Mouse (Mus musculus) central nervous system, embryonic 14 days (tissue): ENCODE measurements around the gene Taf8. TPM values are rescaled to one million over a fixed set of nuclear protein-coding genes. Genes with fewer than 3 reads are reported as not detected.

Experiments used
- polyA plus RNA-seq: library from polyadenylated mRNA; depleted of rRNA; stranded (reverse); fragments of >200 nt; gene quantifications from 2 replicates; pipeline ENCODE4 v1.2.3, GENCODE M21; 2012; rRNA removed

Gene Taf8
- 42.1 and 43.3 TPM in 2 replicates for polyA plus RNA-seq

GRCm38 (mm10) chr17:47501946-47502706 lies at the start of gene Taf8:
Gene Taf8 (minus strand): TSS chr17:47502292.

GRCm38 (mm10) chr17:47504941-47505346 lies 2.9 kb upstream of the Taf8 start, which contains the start of gene Ccnd3:
Gene Ccnd3 (plus strand): TSS chr17:47505051.

GRCm38 (mm10) chr17:47436907-47437547 lies 65.1 kb downstream of the Taf8 start, which contains the start of gene 1700001C19Rik:
Gene 1700001C19Rik (minus strand): TSS chr17:47437376.

GRCm38 (mm10) chr17:47436156-47436906 lies 65.8 kb downstream of the Taf8 start, which contains the start of gene AI661453:
Gene AI661453 (plus strand): TSS chr17:47436615.

Other genes with a start within 250 kb of the Taf8 start
- gene Mrps10, start 133.4 kb downstream of the Taf8 start, polyA plus RNA-seq: 52.0 and 55.7 TPM in 2 replicates
- gene Guca1b, start 116.9 kb downstream of the Taf8 start, polyA plus RNA-seq: 0.91 and 1.2 TPM in 2 replicates
- 0.80 and 1.3 TPM in 2 replicates for gene Guca1a, start 101.7 kb downstream of the Taf8 start, polyA plus RNA-seq
- gene AI661453, start 65.7 kb downstream of the Taf8 start, polyA plus RNA-seq: 0.53 and 0.76 TPM in 2 replicates
- gene 1700001C19Rik, start 64.9 kb downstream of the Taf8 start, polyA plus RNA-seq: 0.35 and 0.39 TPM in 2 replicates
- 70.8 and 130 TPM in 2 replicates for gene Ccnd3, start 2.8 kb upstream of the Taf8 start, polyA plus RNA-seq
- 26.6 and 27.5 TPM in 2 replicates for gene Bysl, start 109.2 kb upstream of the Taf8 start, polyA plus RNA-seq
- gene Med20, start 109.3 kb upstream of the Taf8 start, polyA plus RNA-seq: 52.6 and 55.4 TPM in 2 replicates
- 2.2 and 2.3 TPM in 2 replicates for gene Gm20517, start 109.3 kb upstream of the Taf8 start, polyA plus RNA-seq
- 29.8 and 33.7 TPM in 2 replicates for gene Usp49, start 128.4 kb upstream of the Taf8 start, polyA plus RNA-seq
- gene Tomm6, start 186.1 kb upstream of the Taf8 start, polyA plus RNA-seq: 83.6 and 105 TPM in 2 replicates
- gene Frs3, start 186.7 kb upstream of the Taf8 start, polyA plus RNA-seq: 36.2 and 40.0 TPM in 2 replicates
- gene Gm21981, start 192.2 kb upstream of the Taf8 start, polyA plus RNA-seq: 3.9 and 4.5 TPM in 2 replicates
- 1.0 TPM in 2 replicates for gene Prickle4, start 192.4 kb upstream of the Taf8 start, polyA plus RNA-seq
- gene Pgc, start 224.6 kb upstream of the Taf8 start, polyA plus RNA-seq: 0.08 TPM in 1 of 2 replicates, not detected in the other
- 2.4 and 3.7 TPM in 2 replicates for gene Tfeb, start 234.7 kb upstream of the Taf8 start, polyA plus RNA-seq